ENCODE assay signal across 8 mouse cellular contexts in genomic region chr8:85311743-85312142, GRCm38 (mm10). TPM values are rescaled to one million over a fixed set of nuclear protein-coding genes. Genes with fewer than 3 reads are reported as not detected.
DNase-seq lines count a peak whose midpoint lies in the region; ATAC-seq and TF ChIP-seq lines count a peak whose summit lies in the region.

No protein-coding gene starts in this region.

- H3K4me1 ChIP-seq in hindbrain, embryonic 14.5 days (replicated peaks; ENCODE audit: control insufficient read depth, insufficient read depth, low read length) = no peaks in the 10 kb centered on the region
- H3K4me1 ChIP-seq in hindbrain, embryonic 16.5 days (ENCODE audit: control insufficient read depth, insufficient read depth, low read depth, low read length) = no peaks in the 10 kb centered on the region
- peaks cover 0 to 7% of the 10 kb centered on the region in 2 experiments; a peak in 2 of 4 replicates for H3K4me1 ChIP-seq in MEL (ENCODE audit: control insufficient read depth in 1 of 2, insufficient read depth in 2 of 2, low read length in 2 of 2)

- no peak overlapping the region for H3K9ac ChIP-seq in hindbrain, embryonic 14.5 days
- H3K9ac ChIP-seq in hindbrain, embryonic 16.5 days (ENCODE audit: low read depth, low read length) = no peak overlapping the region
- no peak overlapping the region for H3K9ac ChIP-seq in MEL (ENCODE audit: control insufficient read depth, low read depth, low read length, poor library complexity, severe bottlenecking)

- peak; percentile 73 for TF ChIP-seq RAD21 in MEL (IDR thresholded peaks at IDR 0.05; ENCODE audit: low read depth, low read length)

- no peak overlapping the region for H3K27ac ChIP-seq in hindbrain, embryonic 14.5 days
- H3K27ac ChIP-seq in hindbrain, embryonic 16.5 days (ENCODE audit: low read depth, low read length) = no peak overlapping the region
- H3K27ac ChIP-seq in MEL (ENCODE audit: control insufficient read depth, low read depth, low read length) = no peak overlapping the region

- no peak for ATAC-seq in hindbrain, embryonic 14.5 days (ENCODE audit: low FRiP score)
- no peak for ATAC-seq in hindbrain, embryonic 16.5 days
- peak; percentile 75 for ATAC-seq in megakaryocyte progenitor cell, adult 5-6 weeks (replicated peaks; ENCODE audit: poor library complexity)

- TF ChIP-seq EP300 in MEL (IDR thresholded peaks at IDR 0.05; ENCODE audit: low read depth in 1 of 2, low read length in 2 of 2) = no peak

- peaks cover 29% of the 10 kb centered on the region for H3K36me3 ChIP-seq in hindbrain, embryonic 14.5 days (replicated peaks; ENCODE audit: control insufficient read depth, insufficient read depth)
- H3K36me3 ChIP-seq in hindbrain, embryonic 16.5 days (ENCODE audit: control insufficient read depth, insufficient read depth, low read length) = peaks cover 8% of the 10 kb centered on the region
- peaks cover 5 to 10% of the 10 kb centered on the region in 2 experiments for H3K36me3 ChIP-seq in MEL (ENCODE audit: control insufficient read depth in 1 of 2, insufficient read depth in 2 of 2, low read length in 2 of 2)

- no peak overlapping the region for H3K4me3 ChIP-seq in hindbrain, embryonic 14.5 days (replicated peaks; ENCODE audit: low read length)
- H3K4me3 ChIP-seq in hindbrain, embryonic 16.5 days (ENCODE audit: low read length) = no peak overlapping the region
- H3K4me3 ChIP-seq in MEL (ENCODE audit: control insufficient read depth in 1 of 2, insufficient read depth in 1 of 2, low read depth in 2 of 2, low read length in 2 of 2) = no peak overlapping the region

- TF ChIP-seq POLR2A in MEL (IDR thresholded peaks at IDR 0.05; ENCODE audit: control insufficient read depth in 1 of 2, insufficient read depth in 1 of 2, low read depth in 1 of 2, low read length in 2 of 2, poor library complexity in 1 of 2) = no peak

- H3K4me2 ChIP-seq in hindbrain, embryonic 14.5 days (replicated peaks) = no peak overlapping the region
- H3K4me2 ChIP-seq in hindbrain, embryonic 16.5 days (ENCODE audit: low read length) = no peak overlapping the region

- no peaks in the 10 kb centered on the region for H3K27me3 ChIP-seq in hindbrain, embryonic 14.5 days (ENCODE audit: control insufficient read depth, insufficient read depth, low read length)
- no peaks in the 10 kb centered on the region for H3K27me3 ChIP-seq in hindbrain, embryonic 16.5 days (replicated peaks; ENCODE audit: control insufficient read depth, insufficient read depth, low read length)
- H3K27me3 ChIP-seq in MEL (ENCODE audit: control insufficient read depth in 1 of 2, insufficient read depth in 2 of 2, low read length in 2 of 2) = no peaks in the 10 kb centered on the region

- peak; percentile 33 to 64 (median 59) for TF ChIP-seq CTCF in MEL (IDR thresholded peaks at IDR 0.05 in 2 of 3, conservative IDR thresholded peaks at IDR 0.05 in 1 of 3; ENCODE audit: control insufficient read depth in 1 of 3, insufficient read depth in 1 of 3, low read depth in 2 of 3, low read length in 3 of 3, poor library complexity in 1 of 3, severe bottlenecking in 1 of 3)

- peak; percentile 30 for DNase-seq in hindbrain, embryonic 14.5 days (ENCODE audit: low spot score)
- DNase-seq in 3T3-L1 (ENCODE audit: low read depth, low spot score) (peak; percentile 79), MEL (ENCODE audit: low read depth, low spot score) (peak; percentile 71)
- peak; percentile 10 for DNase-seq in forelimb bud, embryonic 11.5 days (ENCODE audit: low read depth, low spot score)
- DNase-seq in gastrocnemius, adult 18-20 months (ENCODE audit: low spot score) = no peak
- no peak for DNase-seq in urinary bladder, postnatal 4 days (ENCODE audit: low spot score in 2 of 2)

- no peaks in the 10 kb centered on the region for H3K9me3 ChIP-seq in hindbrain, embryonic 14.5 days (ENCODE audit: control insufficient read depth, low read length)
- H3K9me3 ChIP-seq in hindbrain, embryonic 16.5 days (ENCODE audit: control insufficient read depth, low read length) = no peaks in the 10 kb centered on the region
- H3K9me3 ChIP-seq in MEL (replicated peaks; ENCODE audit: insufficient read depth, low read length) = no peaks in the 10 kb centered on the region

- H3K79me2 ChIP-seq in MEL (ENCODE audit: control insufficient read depth, insufficient read depth, low read length, poor library complexity) = no peaks in the 10 kb centered on the region

TF ChIP-seq in MEL, 35 proteins besides CTCF, POLR2A, EP300 and RAD21:
- TF ChIP-seq MXI1 (IDR thresholded peaks at IDR 0.05; ENCODE audit: low read depth, low read length) (peak; percentile 42; the same call in 1 of the 2 replicates), POLR2AphosphoS5 (IDR thresholded peaks at IDR 0.05; ENCODE audit: borderline replicate concordance, low read depth, low read length) (no peak), ZKSCAN1 (IDR thresholded peaks at IDR 0.05; ENCODE audit: low read depth, low read length) (peak; percentile 58; the same call in 1 of the 2 replicates), UBTF (IDR thresholded peaks at IDR 0.05; ENCODE audit: borderline replicate concordance, insufficient read depth, low read depth, low read length) (no peak), ZC3H11A (IDR thresholded peaks at IDR 0.05; ENCODE audit: low read depth, low read length) (peak; percentile 88), ZNF384 (IDR thresholded peaks at IDR 0.05; ENCODE audit: low read depth, low read length) (peak; percentile 97), MAX (IDR thresholded peaks at IDR 0.05; ENCODE audit: low read length) (0 out of 2 replicates have a peak, but pooled peaks have one; percentile 19), SMC3 (IDR thresholded peaks at IDR 0.05; ENCODE audit: low read depth, low read length) (peak; percentile 81), MYC (IDR thresholded peaks at IDR 0.05; ENCODE audit: low read depth, low read length) (peak; percentile 75; the same call in 1 of the 2 replicates)

RNA-seq across cellular contexts. Expression of gene Vps35, which starts 12.1 kb away (rescaled TPM):
- polyA plus RNA-seq in hindbrain, embryonic 14.5 days (2014; fragmentation: Nextera tagmentation; extraction: Ambion mirVana) = 179 and 200 TPM in 2 replicates
- 183 and 185 TPM in 2 replicates for polyA plus RNA-seq in hindbrain, embryonic 16.5 days (2015; fragmentation: Nextera tagmentation; extraction: Ambion mirVana)
- total RNA-seq in MEL (2012; rRNA removed) = 91.5 and 92.1 TPM in 2 replicates
- polyA plus RNA-seq in MEL (2012; ENCODE audit: insufficient read depth in 1 of 2, insufficient read length in 2 of 2, low read depth in 1 of 2, low replicate concordance in 2 of 2, missing spikeins in 1 of 2) = 10 to 100 TPM in 1 of 2 experiments, not detected in 1; 68.4 TPM
- 140 and 146 TPM in 2 replicates for total RNA-seq in megakaryocyte progenitor cell, adult 5-6 weeks (2015)
- 123 and 137 TPM in 2 replicates for total RNA-seq in megakaryocyte progenitor cell, adult 5-6 weeks (2017)
- total RNA-seq in gastrocnemius, adult 18-20 months (2021) = 10 to 100 TPM; 51.5 to 53.6 TPM

RNA-seq across cellular contexts. Expression of gene Orc6, which starts 12.3 kb away (rescaled TPM):
- polyA plus RNA-seq in hindbrain, embryonic 14.5 days (2014; fragmentation: Nextera tagmentation; extraction: Ambion mirVana) = 71.8 and 74.2 TPM in 2 replicates
- polyA plus RNA-seq in hindbrain, embryonic 16.5 days (2015; fragmentation: Nextera tagmentation; extraction: Ambion mirVana) = 64.4 and 69.4 TPM in 2 replicates
- total RNA-seq in MEL (2012; rRNA removed) = 92.3 and 115 TPM in 2 replicates
- polyA plus RNA-seq in MEL (2012; ENCODE audit: insufficient read depth in 1 of 2, insufficient read length in 2 of 2, low read depth in 1 of 2, low replicate concordance in 2 of 2, missing spikeins in 1 of 2) = 10 to 100 TPM in 1 of 2 experiments, not detected in 1; 87.7 TPM
- total RNA-seq in megakaryocyte progenitor cell, adult 5-6 weeks (2015) = 98.8 and 124 TPM in 2 replicates
- total RNA-seq in megakaryocyte progenitor cell, adult 5-6 weeks (2017) = 91.7 and 102 TPM in 2 replicates
- total RNA-seq in gastrocnemius, adult 18-20 months (2021) = 1 to 10 TPM; 3.4 to 3.8 TPM

Comparison
In these comparisons a context has a peak if more than half of its experiments do, and no peak if none do; other contexts are left out.
1. DNase-seq: peak in hindbrain, embryonic 14.5 days (single experiment), 3T3-L1 (single experiment), MEL (single experiment) and forelimb bud, embryonic 11.5 days (single experiment); none in gastrocnemius, adult 18-20 months (single experiment) and urinary bladder, postnatal 4 days (0 of 2).
2. RNA of gene Orc6, which starts 12.3 kb away (total RNA-seq): 92.3 to 115 TPM in MEL and 91.7 to 124 TPM in megakaryocyte progenitor cell, adult 5-6 weeks; 3.4 to 3.8 TPM in gastrocnemius, adult 18-20 months; every median in the first group is over 10 times any median in the second.